Mouse (Mus musculus): Measurements from ENCODE around the gene Ttc28. TPM values are rescaled to one million over a fixed set of nuclear protein-coding genes. Genes with fewer than 3 reads are reported as not detected.

The Ttc28 gene
- polyA plus RNA-seq, 1 experiment from 2014 or later: 13.0 TPM

DNA sequence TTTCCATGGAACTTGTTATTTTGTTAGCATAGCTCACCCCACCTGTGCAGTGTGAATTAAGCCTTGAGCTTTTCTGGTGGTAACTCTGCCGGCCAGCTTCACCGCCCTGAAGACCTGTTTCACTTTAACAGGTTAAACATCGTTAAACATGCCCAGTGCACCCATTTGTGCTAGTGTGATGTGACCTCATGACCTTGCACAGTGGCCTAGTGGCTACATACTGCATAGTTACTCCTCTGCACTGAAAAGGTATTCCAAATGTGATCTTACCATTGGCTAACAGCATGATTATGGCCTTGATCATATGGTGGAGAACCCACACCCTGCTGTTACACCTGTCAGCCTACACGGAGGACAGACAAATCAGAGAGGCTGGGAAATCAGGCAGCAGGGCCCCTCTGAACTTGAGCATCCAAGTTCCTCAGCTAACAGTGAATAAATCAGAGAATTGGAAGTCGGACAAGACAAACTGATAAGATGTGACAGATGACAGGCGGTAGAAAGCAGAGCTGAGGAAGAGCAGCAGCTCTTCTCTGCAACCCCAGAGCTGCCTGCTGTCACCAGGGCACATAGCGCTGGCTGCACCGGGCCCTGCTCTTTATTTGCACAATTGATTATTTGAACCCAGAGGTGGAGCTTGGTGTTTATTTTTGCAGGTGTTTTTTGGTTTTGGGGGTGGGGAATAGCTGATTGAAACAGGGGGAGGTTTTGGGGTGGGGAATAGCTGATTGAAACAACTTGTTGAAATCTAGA, 456.5 kb downstream of the Ttc28 start:
- no peaks in the 10 kb centered on the region for H3K27me3 ChIP-seq (replicated peaks; ENCODE audit: control insufficient read depth, insufficient read depth, low read length)
- ATAC-seq (replicated peaks; ENCODE audit: low FRiP score, low TSS enrichment, low read depth): no peak
- WGBS: 67% methylated on average over 8 of the region's 8 CpGs
- no peak overlapping the region for H3K9ac ChIP-seq (ENCODE audit: low read length)
- peaks cover 48% of the 10 kb centered on the region for H3K36me3 ChIP-seq (ENCODE audit: control insufficient read depth, insufficient read depth, low read length)
- no peak overlapping the region for H3K4me3 ChIP-seq (ENCODE audit: low read depth, low read length)
- H3K9me3 ChIP-seq (ENCODE audit: control insufficient read depth, low read length): no peaks in the 10 kb centered on the region
- DNase-seq (ENCODE audit: low spot score): no peak
- H3K4me1 ChIP-seq (replicated peaks; ENCODE audit: control insufficient read depth, insufficient read depth, low read length): peaks cover 11% of the 10 kb centered on the region
- H3K4me2 ChIP-seq (ENCODE audit: low read length): no peak overlapping the region
- H3K27ac ChIP-seq (ENCODE audit: low read depth): no peak overlapping the region

MicroRNA genes within 50 kb of the gene (microRNA counts, 519-probe panel; counts per million panel counts)
- 1,912 counts per million, percentile 14 among the panel's probes with 10 or more counts for microRNA mmu-miR-701

Small RNA genes within 50 kb of the gene (microRNA-seq; reads per million reads assigned to microRNA genes)
- gene Mir701: 79.2 reads per million, percentile 56 among the genes with 10 or more reads in this experiment

Other genes starting within 250 kb of the Ttc28 start
- 60.7 and 69.1 TPM in 2 replicates for gene Noc4l, start 226.4 kb upstream of the Ttc28 start, polyA plus RNA-seq (2014; fragmentation: Nextera tagmentation; extraction: Ambion mirVana)
- 27.0 and 27.8 TPM in 2 replicates for gene Ddx51, start 226.4 kb upstream of the Ttc28 start, polyA plus RNA-seq (2014; fragmentation: Nextera tagmentation; extraction: Ambion mirVana)
- 39.5 and 41.8 TPM in 2 replicates for gene Ep400, start 109.1 kb upstream of the Ttc28 start, polyA plus RNA-seq (2014; fragmentation: Nextera tagmentation; extraction: Ambion mirVana)
- gene Pus1, start 99.1 kb upstream of the Ttc28 start, polyA plus RNA-seq (2014; fragmentation: Nextera tagmentation; extraction: Ambion mirVana): 36.4 and 40.4 TPM in 2 replicates
- 24.8 and 29.2 TPM in 2 replicates for gene Ulk1, start 69.7 kb upstream of the Ttc28 start, polyA plus RNA-seq (2014; fragmentation: Nextera tagmentation; extraction: Ambion mirVana)
- gene Hscb, start 40.0 kb upstream of the Ttc28 start, polyA plus RNA-seq (2014; fragmentation: Nextera tagmentation; extraction: Ambion mirVana): 28.7 and 29.3 TPM in 2 replicates
- gene Chek2, start 39.8 kb upstream of the Ttc28 start, polyA plus RNA-seq (2014; fragmentation: Nextera tagmentation; extraction: Ambion mirVana): 35.8 and 37.8 TPM in 2 replicates

Measured in intestine, embryonic 14.5 days (tissue).